Mouse (Mus musculus) neural tube, embryonic 12.5 days (tissue): ENCODE measurements at regions not wholly inside any gene's neighbourhood (a gene's known extent, or its start where the extent isn't known, plus 50 kb on each side); places are given as distances from the start of the nearest gene placed in this dataset.

Experiments
- ATAC-seq: fragments of 200-750 bp; cut with Nextera tagmentation; 2 replicates; pipeline ENCODE4 v1.8.0; 2017; ENCODE audit warnings: low read depth, mild to moderate bottlenecking, moderate TSS enrichment, moderate library complexity; ENCODE audit not compliant: low FRiP score
- H3K27ac ChIP-seq: fragments of 300-500 bp; sonication (generic); 2 replicates; pipeline ENCODE4 v1.5.1; 2016
- H3K27me3 ChIP-seq: fragments of 300-500 bp; sonication (generic); replicated peaks from 2 replicates; pipeline ENCODE4 v1.6.1; 2016; ENCODE audit warnings: mild to moderate bottlenecking
- H3K36me3 ChIP-seq: fragments of 300-500 bp; sonication (generic); 2 replicates; pipeline ENCODE4 v1.6.1; 2016; ENCODE audit warnings: mild to moderate bottlenecking
- H3K4me1 ChIP-seq: fragments of 300-500 bp; sonication (generic); 2 replicates; pipeline ENCODE4 v1.6.1; 2016
- H3K4me2 ChIP-seq: fragments of 300-500 bp; sonication (generic); replicated peaks from 2 replicates; pipeline ENCODE4 v1.6.1; 2016; ENCODE audit warnings: mild to moderate bottlenecking
- H3K4me3 ChIP-seq: fragments of 300-500 bp; sonication (generic); 2 replicates; pipeline ENCODE4 v1.5.1; 2016
- H3K9ac ChIP-seq: fragments of 300-500 bp; sonication (generic); 2 replicates; pipeline ENCODE4 v1.6.1; 2016; ENCODE audit warnings: mild to moderate bottlenecking
- H3K9me3 ChIP-seq: fragments of 300-500 bp; sonication (generic); 2 replicates; pipeline ENCODE4 v1.6.1; 2016; ENCODE audit warnings: mild to moderate bottlenecking
- WGBS: fragments of 180-500 bp; shearing (Covaris S2); methylation state at CpG from one replicate; pipeline ENCODE4 v1.1.7; 2016; 5-methylcytosine and 5-hydroxymethylcytosine counted together

DNA sequence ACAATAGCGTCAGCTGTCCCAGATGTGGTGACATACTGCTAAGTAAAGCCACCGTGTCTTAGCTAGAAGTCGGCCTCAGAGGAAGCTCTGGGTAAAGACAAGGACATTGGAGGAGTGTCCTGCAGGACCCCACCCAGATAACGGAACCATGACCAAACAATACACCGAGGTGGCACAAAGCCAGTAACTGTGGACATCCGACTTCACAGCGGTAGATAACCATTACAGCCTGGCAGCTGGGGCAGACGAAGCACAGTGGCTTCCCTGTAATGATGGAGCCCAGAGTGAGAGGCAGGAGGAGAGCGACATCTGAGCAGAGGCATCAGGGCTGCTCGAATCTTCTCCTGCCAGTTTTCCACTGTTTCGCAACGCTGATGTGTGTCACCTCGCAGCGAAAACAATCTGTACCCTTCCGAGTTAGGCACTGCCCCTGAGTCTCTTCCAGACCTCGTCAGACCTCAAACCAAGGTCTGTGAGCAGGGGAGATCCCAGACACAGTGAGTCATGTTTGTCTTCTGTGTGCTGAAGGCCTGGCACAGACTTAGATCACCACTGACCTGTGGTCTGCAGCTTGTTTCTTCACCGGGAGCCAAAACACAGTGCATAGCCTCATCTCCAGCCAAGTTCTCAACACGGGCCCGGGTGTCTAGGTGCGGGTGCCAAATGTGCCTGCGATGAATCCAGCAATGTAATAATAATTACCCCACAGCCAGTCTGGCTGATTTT, 159.7 kb upstream of the Hmga2 start:
- Histone ChIP-seq H3K9ac (no peak overlapping the region), H3K36me3 (no peaks in the 10 kb centered on the region), H3K4me1 (peaks cover 11% of the 10 kb centered on the region; the same call in 1 of the 2 replicates), H3K4me3 (no peak overlapping the region), H3K4me2 (no peak overlapping the region), H3K9me3 (no peaks in the 10 kb centered on the region), H3K27ac (no peak overlapping the region), H3K27me3 (no peaks in the 10 kb centered on the region)
- ATAC-seq = no peak
- WGBS = 70% methylated on average over 21 of the region's 21 CpGs

DNA sequence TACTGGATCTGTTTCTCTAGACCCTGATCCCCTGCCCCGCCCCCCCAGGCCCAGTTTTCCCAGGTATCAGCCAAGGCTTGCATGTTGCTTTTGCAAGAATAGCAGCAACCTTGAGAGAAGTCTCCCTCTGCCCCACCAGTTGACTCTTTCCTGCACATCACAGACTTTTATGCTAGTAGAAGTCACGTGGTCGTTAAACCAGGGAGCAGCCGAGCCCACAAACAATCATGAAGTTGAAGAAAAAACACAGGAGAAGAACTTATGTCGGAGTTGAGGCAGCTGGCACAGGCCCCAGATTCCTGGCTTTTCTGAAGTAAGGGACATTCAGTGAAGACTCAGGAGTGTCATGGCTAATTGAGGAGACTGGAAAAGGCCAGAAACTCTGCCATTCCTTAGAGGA, 158.9 kb upstream of the Hmga2 start:
- Histone ChIP-seq H3K9me3 (no peaks in the 10 kb centered on the region), H3K4me2 (no peak overlapping the region), H3K27ac (no peak overlapping the region), H3K27me3 (no peaks in the 10 kb centered on the region), H3K9ac (no peak overlapping the region), H3K4me3 (no peak overlapping the region), H3K36me3 (no peaks in the 10 kb centered on the region), H3K4me1 (peaks cover 11% of the 10 kb centered on the region; the same call in 1 of the 2 replicates)
- 67% methylated on average over 5 of the region's 5 CpGs for WGBS
- no peak for ATAC-seq

DNA sequence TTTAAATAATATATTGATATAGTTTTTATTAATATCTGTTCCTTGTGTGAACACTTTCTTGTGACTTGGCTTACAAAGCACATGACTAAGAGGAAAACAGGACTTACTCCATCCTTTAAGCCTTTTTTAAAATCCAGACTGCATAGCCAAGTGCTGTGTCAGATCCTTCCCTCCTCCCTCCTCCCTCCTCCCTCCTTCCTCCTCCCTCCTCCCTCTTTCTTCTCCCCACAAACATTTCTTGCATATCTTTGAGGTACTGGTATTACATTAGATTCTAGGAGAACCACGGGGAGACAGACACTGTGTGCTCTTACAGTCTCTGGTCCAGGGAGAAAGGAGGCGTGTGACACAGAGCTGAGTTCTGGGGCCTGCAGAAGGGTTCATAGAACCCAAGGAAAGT, 155.8 kb upstream of the Hmga2 start:
- Histone ChIP-seq H3K9ac (no peak overlapping the region), H3K4me3 (no peak overlapping the region), H3K27me3 (no peaks in the 10 kb centered on the region), H3K9me3 (no peaks in the 10 kb centered on the region), H3K36me3 (no peaks in the 10 kb centered on the region), H3K4me1 (peaks cover 11% of the 10 kb centered on the region; the same call in 1 of the 2 replicates), H3K27ac (no peak overlapping the region), H3K4me2 (no peak overlapping the region)
- 82% methylated on average over 2 of the region's 2 CpGs for WGBS
- no peak for ATAC-seq

DNA sequence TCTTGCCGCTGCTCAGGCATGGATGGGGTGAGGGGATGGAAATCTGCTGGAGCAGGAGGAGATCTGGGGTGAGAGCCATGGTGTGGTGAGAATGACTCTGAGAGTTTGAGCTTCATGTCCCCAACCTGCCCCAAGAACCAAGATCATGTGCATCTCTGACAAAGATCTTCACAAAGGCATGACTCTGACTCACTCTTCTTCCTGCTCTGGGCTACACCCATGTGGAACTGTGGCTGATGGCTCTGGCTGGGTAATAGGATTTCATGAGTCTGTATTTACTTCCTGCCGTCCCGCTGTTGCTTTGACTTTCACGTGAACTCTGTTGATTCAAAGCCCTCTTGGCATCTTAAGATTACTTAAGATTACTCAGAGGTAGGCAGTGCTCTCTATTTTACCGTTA, 151.8 kb upstream of the Hmga2 start:
- no peaks in the 10 kb centered on the region for H3K36me3 ChIP-seq
- no peaks in the 10 kb centered on the region for H3K27me3 ChIP-seq
- no peaks in the 10 kb centered on the region for H3K9me3 ChIP-seq
- no peaks in the 10 kb centered on the region for H3K4me1 ChIP-seq
- H3K27ac ChIP-seq = no peak overlapping the region
- H3K9ac ChIP-seq = no peak overlapping the region
- H3K4me3 ChIP-seq = no peak overlapping the region
- no peak for ATAC-seq
- 82% methylated on average over 5 of the region's 5 CpGs for WGBS
- no peak overlapping the region for H3K4me2 ChIP-seq

DNA sequence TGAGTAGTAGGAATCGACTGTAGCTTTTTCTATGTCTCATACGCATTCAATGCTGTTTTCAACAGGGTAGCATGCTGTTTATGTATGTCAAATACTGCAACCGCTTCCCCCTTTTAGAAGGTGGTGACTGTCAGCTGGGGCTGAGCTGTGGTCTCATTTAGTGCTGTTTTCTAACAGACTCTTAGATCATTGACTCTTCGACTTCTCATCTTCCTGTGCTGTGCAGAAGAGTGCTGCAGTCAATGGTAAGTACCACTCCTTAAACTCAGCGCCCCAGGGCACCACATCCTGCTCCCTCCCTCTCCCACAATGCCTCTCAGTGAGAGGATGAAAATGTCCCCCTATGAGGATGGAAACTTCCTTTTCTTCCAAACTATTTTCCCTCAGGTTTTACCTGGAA, 149.2 kb upstream of the Hmga2 start:
- Histone ChIP-seq H3K9me3 (no peaks in the 10 kb centered on the region), H3K4me2 (no peak overlapping the region), H3K27me3 (no peaks in the 10 kb centered on the region), H3K36me3 (no peaks in the 10 kb centered on the region), H3K9ac (no peak overlapping the region), H3K27ac (no peak overlapping the region), H3K4me3 (no peak overlapping the region), H3K4me1 (no peaks in the 10 kb centered on the region)
- 79% methylated on average over 5 of the region's 5 CpGs for WGBS
- no peak for ATAC-seq

DNA sequence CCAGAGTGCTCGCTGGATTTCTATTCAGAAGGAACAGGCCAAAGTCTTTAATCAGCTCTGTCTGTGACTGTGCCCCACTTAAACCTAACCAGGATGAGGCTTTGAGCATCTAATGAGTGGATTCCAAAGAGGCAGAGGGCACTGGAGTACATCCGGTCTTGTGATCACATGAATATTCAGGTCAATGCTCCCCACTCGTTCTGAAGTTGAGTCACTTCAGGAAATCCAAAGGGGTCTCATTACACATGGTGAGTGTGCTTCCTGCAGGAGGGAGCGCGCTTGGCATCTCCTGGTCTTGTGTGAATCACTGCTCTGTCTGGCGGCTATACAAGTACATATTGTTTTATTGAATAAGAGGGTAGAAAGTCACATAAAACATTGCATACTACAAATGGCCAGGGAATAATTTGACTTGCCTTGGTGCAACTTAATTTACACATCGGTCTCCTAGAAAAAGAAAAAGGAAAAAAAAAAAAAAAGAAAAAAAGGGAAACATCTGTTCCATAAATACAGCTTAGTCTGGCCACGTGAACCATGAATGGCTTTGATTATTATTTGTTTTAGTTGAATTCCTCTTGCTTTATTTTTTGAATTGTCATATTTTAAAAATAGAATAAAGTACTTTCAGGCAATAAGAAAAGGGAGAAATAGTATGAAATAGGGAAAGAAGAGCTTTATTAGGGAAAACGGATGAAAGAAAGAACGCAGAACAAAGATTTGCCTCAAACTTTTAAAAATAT, 148.1 kb upstream of the Hmga2 start:
- 48% methylated on average over 10 of the region's 10 CpGs for WGBS
- H3K4me2 ChIP-seq = no peak overlapping the region
- H3K9me3 ChIP-seq = no peaks in the 10 kb centered on the region
- no peaks in the 10 kb centered on the region for H3K36me3 ChIP-seq
- H3K27ac ChIP-seq = no peak overlapping the region
- H3K27me3 ChIP-seq = no peaks in the 10 kb centered on the region
- H3K4me3 ChIP-seq = no peak overlapping the region
- no peak for ATAC-seq
- no peaks in the 10 kb centered on the region for H3K4me1 ChIP-seq
- no peak overlapping the region for H3K9ac ChIP-seq

DNA sequence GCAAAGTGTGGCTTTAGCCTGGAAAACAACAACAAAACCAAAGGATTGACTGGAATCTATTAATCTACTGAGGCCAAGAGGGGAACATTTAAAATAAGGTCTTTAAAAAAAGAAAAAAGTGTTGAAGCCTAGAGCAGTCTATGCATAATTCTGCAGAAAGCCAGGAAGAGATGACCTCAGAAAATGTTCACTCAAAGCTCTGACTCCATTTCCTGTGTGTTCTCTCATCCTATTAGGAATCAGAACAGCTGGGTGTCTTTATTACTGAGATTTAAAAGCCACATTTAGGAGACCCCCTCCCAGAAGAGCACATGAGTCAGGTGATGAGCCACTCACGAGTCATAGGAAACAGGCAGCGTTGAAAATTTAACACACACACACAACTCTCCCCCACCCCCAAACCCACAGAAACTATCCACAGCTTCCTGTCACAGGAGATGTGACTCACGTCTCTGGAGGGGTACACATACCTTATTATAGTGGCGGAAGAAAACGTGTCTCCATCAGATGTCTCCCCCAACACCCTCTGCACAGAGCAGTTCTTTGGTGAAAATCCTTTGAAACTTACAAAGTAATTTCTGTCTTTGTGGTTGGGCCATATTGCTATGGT, 140.2 kb upstream of the Hmga2 start:
- H3K4me3 ChIP-seq = no peak overlapping the region
- H3K9me3 ChIP-seq = no peaks in the 10 kb centered on the region
- H3K36me3 ChIP-seq = no peaks in the 10 kb centered on the region
- no peak for ATAC-seq
- no peak overlapping the region for H3K4me2 ChIP-seq
- H3K9ac ChIP-seq = no peak overlapping the region
- WGBS = 38% methylated on average over 5 of the region's 5 CpGs
- no peak overlapping the region for H3K27ac ChIP-seq
- H3K4me1 ChIP-seq = no peaks in the 10 kb centered on the region
- no peaks in the 10 kb centered on the region for H3K27me3 ChIP-seq

DNA sequence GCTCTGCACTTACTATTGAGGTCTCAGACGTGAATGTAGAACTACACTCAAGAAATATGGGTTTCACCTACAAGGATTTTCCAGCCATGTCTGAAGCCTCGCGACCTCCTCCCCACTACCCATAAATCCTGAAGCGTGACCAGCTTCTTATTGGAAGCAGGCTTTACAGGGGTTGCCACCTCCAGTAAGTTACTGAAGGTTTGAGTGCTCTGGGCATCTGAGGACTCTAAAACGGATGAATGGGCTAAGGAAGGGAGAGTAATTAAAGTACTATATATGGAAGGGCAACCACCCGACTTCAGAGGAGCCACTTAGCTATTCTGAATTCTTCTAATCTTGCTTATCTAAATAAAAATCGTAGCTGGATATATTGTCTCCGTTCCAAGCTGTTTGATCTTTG, 136.1 kb upstream of the Hmga2 start:
- H3K27ac ChIP-seq = no peak overlapping the region
- H3K9me3 ChIP-seq = no peaks in the 10 kb centered on the region
- no peaks in the 10 kb centered on the region for H3K4me1 ChIP-seq
- no peak overlapping the region for H3K4me2 ChIP-seq
- no peak overlapping the region for H3K4me3 ChIP-seq
- H3K27me3 ChIP-seq = no peaks in the 10 kb centered on the region
- no peaks in the 10 kb centered on the region for H3K36me3 ChIP-seq
- WGBS = 40% methylated on average over 8 of the region's 8 CpGs
- H3K9ac ChIP-seq = no peak overlapping the region
- no peak for ATAC-seq

DNA sequence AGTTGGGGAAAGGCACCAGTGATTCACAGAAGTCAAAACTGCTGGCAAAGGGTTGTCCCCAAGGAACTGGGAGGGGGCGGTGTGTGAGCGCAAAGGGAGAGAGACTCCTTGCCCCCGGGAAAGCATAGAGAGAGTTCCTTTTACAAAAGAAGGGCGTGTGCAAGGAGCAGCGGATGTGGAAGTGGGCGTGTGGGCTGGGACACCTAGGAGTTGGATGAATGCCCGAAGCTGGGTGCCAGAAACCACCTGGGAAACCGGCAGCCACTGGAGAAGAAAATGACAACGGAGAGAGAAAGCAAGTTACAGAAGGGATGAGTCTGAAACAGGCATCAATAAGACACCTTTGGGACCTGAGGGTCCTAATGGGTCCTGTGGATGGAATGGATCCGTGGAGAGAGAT, 133.8 kb upstream of the Hmga2 start:
- Histone ChIP-seq H3K4me1 (no peaks in the 10 kb centered on the region), H3K4me3 (no peak overlapping the region), H3K36me3 (no peaks in the 10 kb centered on the region), H3K27me3 (no peaks in the 10 kb centered on the region), H3K9me3 (no peaks in the 10 kb centered on the region), H3K9ac (no peak overlapping the region), H3K27ac (no peak overlapping the region), H3K4me2 (no peak overlapping the region)
- ATAC-seq = no peak
- 82% methylated on average over 10 of the region's 10 CpGs for WGBS

DNA sequence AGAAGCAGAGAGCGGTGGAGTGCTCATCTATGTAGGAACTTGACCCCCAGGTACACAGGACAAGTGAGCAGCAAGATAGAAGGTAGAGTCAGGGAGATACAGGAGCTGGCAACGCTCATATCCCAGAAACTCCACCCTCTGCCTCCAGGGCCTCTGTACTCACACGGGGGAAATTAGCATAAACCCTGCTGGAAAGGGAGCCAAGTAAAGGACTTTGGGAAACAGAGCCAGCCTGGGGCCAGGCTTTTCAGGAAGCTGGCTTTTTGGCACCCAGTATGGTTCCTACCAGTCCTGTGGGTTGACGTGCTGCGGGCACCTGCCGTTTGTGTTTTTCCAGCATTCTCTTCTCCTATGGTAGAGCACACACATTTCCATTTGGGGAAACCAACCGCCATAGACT, 128.2 kb upstream of the Hmga2 start:
- ATAC-seq = no peak
- Histone ChIP-seq H3K4me2 (no peak overlapping the region), H3K36me3 (no peaks in the 10 kb centered on the region), H3K9ac (no peak overlapping the region), H3K27me3 (no peaks in the 10 kb centered on the region), H3K4me3 (no peak overlapping the region), H3K4me1 (no peaks in the 10 kb centered on the region), H3K9me3 (no peaks in the 10 kb centered on the region), H3K27ac (no peak overlapping the region)
- 60% methylated on average over 7 of the region's 7 CpGs for WGBS

DNA sequence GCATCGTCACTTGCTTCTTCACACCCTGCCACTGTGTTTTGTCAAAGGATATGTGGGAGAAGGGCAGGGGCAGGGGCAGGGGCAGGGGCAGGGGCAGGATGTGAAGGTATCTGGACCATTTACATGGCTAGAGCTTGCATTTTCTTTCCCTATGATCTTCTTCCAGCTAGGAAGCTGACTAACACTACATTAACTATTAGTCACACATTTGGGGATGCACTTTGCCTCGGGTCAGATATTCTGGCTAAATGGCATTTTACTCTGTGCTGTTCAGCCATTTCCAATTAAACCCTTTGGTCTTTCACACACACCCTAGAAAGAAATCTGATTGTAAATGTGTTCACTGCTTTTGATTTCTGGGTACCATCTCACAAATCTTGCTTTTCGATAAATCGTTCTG, 126.9 kb upstream of the Hmga2 start:
- H3K36me3 ChIP-seq = no peaks in the 10 kb centered on the region
- no peak overlapping the region for H3K9ac ChIP-seq
- 94% methylated on average over 4 of the region's 4 CpGs for WGBS
- H3K27ac ChIP-seq = no peak overlapping the region
- no peaks in the 10 kb centered on the region for H3K4me1 ChIP-seq
- H3K9me3 ChIP-seq = no peaks in the 10 kb centered on the region
- no peak overlapping the region for H3K4me3 ChIP-seq
- H3K4me2 ChIP-seq = no peak overlapping the region
- H3K27me3 ChIP-seq = no peaks in the 10 kb centered on the region
- no peak for ATAC-seq

DNA sequence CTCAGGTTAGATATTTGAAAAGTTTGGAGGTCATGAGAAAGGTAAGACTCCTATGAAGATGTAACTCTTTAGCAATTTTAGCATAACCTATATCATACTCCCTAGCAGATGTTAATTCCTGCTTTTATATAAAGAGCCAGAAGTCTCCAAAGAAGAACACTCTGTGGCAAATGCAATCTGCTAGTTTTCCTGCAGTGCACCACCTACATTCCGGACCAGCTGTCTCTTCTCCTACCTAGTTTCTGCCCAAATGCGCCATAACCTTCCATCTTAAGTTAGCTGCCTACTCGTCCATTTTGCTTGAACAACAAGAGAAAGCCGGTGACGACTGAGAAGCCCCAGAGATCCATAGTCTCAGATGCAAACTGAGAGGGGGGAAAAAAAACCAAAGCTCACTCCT, 124.5 kb upstream of the Hmga2 start:
- Histone ChIP-seq H3K27ac (no peak overlapping the region), H3K9me3 (no peaks in the 10 kb centered on the region), H3K27me3 (no peaks in the 10 kb centered on the region), H3K4me2 (no peak overlapping the region), H3K36me3 (no peaks in the 10 kb centered on the region), H3K4me1 (no peaks in the 10 kb centered on the region), H3K4me3 (no peak overlapping the region), H3K9ac (no peak overlapping the region)
- 92% methylated on average over 5 of the region's 5 CpGs for WGBS
- no peak for ATAC-seq
